Mouse (Mus musculus): ENCODE data around the gene Smox.

DNA sequence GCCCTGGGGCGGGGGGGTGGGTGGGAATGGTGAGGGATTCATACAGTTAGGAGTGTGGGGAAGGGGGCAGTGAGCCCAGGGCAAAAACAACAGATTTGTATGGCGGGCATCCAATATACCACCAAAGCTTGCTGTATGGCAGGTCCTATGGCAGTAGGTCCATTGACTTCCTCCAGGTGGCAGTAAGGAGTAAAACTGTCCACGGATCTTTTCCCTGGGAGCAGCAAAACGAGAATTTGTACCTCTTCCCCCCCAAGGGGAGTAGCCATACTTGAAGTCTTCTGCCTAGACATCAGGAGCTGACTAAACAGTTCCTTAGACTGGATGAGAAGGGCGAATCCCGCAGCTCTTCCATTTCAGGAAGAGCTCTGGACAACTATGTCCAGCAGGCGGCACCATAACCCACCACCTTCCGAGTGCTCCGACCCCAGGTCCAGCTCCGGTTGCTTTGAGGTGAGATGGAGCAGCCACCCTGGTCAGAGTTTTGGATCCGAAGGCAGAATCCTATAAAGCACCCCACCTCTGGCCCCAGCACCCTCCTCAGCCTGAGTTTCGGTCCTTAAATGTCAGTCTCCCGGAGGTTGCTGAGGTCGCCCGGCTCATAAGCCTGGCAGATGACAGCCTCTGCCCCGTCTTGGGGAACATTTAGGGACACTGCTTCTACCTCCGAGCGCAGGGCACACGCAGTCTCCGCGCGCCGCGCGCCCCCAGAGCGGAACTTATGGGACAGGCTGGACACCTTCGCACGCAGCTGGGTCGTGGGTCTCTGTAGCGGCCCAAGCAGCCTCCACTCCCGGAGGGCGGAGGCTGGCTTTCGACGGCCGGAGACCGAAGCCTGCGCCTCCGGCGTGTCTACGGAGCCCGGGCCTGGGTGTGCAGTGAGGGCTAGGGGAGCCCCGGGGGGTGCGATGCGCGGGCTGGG, 54.4 kb downstream of the Smox start:
- TF ChIP-seq CTCF (IDR thresholded peaks at IDR 0.05; ENCODE audit: low read depth, low read length), result peak; percentile 78
- TF ChIP-seq POLR2A (IDR thresholded peaks at IDR 0.05; ENCODE audit: extremely low read depth, insufficient read depth, low read length), result no peak

All from liver, adult 2 months (tissue).